Mouse (Mus musculus): ENCODE data around the gene Ndufaf7. TPM values are rescaled to one million over a fixed set of nuclear protein-coding genes. Genes with fewer than 3 reads are reported as not detected.

Gene Ndufaf7
- polyA plus RNA-seq, 1 experiment from 2014 or later = 62.8 TPM

DNA sequence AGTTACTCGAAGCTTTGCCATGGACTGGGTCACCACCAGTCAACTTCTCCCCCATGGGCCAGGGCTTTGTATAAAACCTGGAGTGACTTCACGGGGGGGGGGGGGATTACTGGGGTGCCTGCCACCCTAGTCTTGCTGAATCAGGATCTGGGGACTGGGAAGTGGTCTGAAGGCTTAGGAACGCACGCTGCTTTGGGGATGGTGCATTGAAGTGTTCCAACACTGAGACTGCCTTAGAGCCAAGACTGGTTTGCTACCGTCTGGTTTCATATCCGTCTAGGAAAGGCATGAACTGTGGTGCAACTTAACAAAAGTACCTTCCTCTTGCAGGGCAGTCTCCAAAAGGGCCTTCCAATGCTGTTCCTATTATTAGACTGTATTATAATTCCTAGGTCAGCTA is 19.2 kb upstream of the Ndufaf7 start:
- H3K4me1 ChIP-seq (ENCODE audit: control insufficient read depth in 2 of 2, insufficient read depth in 2 of 2, low read length in 2 of 2) = peaks cover 2 to 13% of the 10 kb centered on the region in 2 experiments; a peak in 2 of 4 replicates
- H3K4me2 ChIP-seq (ENCODE audit: low read length) = peak overlapping the region; percentile 69
- 0 out of 2 replicates have a peak overlapping the region, but pooled peaks have one; percentile 27 for H3K9ac ChIP-seq (ENCODE audit: low read length)
- H3K36me3 ChIP-seq (ENCODE audit: control insufficient read depth, insufficient read depth, low read length) = peaks cover 47% of the 10 kb centered on the region
- ATAC-seq (ENCODE audit: insufficient number of reproducible peaks, insufficient read depth, low FRiP score, low read depth) = no peak
- no peaks in the 10 kb centered on the region for H3K9me3 ChIP-seq (ENCODE audit: control insufficient read depth, low read length)
- no peaks in the 10 kb centered on the region for H3K27me3 ChIP-seq (ENCODE audit: control insufficient read depth, insufficient read depth, low read length)
- no peak overlapping the region for H3K4me3 ChIP-seq (ENCODE audit: control insufficient read depth in 1 of 2, insufficient read depth in 1 of 2, low read depth in 1 of 2, low read length in 2 of 2)
- 45% methylated on average over 6 of the region's 6 CpGs for WGBS
- 0 out of 4 replicates have a peak overlapping the region, but pooled peaks of 1 of the 2 experiments have one; percentile 82 for H3K27ac ChIP-seq (replicated peaks in 1 of 2; ENCODE audit: control insufficient read depth in 1 of 2, insufficient read depth in 1 of 2, low read depth in 2 of 2, low read length in 2 of 2)

- Histone ChIP-seq H3K9ac (ENCODE audit: low read length) (peak overlapping the region; percentile 85), H3K27ac (replicated peaks in 1 of 2; ENCODE audit: control insufficient read depth in 1 of 2, insufficient read depth in 1 of 2, low read depth in 2 of 2, low read length in 2 of 2) (no peak overlapping the region), H3K4me1 (ENCODE audit: control insufficient read depth in 2 of 2, insufficient read depth in 2 of 2, low read length in 2 of 2) (peaks cover 3 to 18% of the 10 kb centered on the region in 2 experiments; a peak in 3 of 4 replicates), H3K36me3 (ENCODE audit: control insufficient read depth, insufficient read depth, low read length) (peaks cover 55% of the 10 kb centered on the region), H3K4me2 (ENCODE audit: low read length) (peak overlapping the region; percentile 88), H3K27me3 (ENCODE audit: control insufficient read depth, insufficient read depth, low read length) (no peaks in the 10 kb centered on the region), H3K4me3 (ENCODE audit: control insufficient read depth in 1 of 2, insufficient read depth in 1 of 2, low read depth in 1 of 2, low read length in 2 of 2) (peak overlapping the region; percentile 83 to 85; a peak in 3 of 4 replicates), H3K9me3 (ENCODE audit: control insufficient read depth, low read length) (no peaks in the 10 kb centered on the region)
- WGBS = 82% methylated on average over 2 of the region's 2 CpGs
- no peak for ATAC-seq (ENCODE audit: insufficient number of reproducible peaks, insufficient read depth, low FRiP score, low read depth)
These were observed 1.1 kb upstream of the Ndufaf7 start for GRCm38 (mm10) chr17:78935857-78936256.

DNA sequence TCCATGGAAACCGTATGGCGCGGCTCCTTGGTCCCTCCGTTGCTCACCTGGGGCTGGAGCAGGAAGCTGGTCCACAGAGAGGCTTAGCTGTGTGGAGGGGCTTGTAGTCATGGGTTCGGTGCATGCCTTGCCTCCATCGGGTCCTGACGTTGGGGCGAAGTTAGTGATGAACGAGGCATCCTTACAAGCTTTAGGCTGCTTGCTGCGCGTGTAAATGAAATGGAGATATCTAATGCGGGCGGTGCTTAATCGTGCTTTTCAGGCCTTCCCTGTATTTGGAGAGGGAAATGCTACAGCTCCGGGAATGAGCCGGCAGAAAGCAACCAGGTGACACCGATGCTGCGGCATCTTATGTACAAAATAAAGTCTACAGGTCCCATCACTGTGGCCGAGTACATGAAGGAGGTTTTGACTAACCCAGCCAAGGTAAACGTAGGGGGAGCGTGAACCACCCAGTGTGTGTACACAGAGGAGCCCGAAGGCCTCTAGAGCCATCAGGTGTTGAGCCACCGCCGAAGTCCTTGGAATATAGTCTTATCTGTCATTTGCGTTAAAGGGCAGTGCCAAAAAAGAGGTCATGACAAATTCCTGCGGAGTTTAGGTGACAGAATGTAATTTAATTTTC is 405 bp downstream of the Ndufaf7 start:
- H3K27me3 ChIP-seq (ENCODE audit: control insufficient read depth, insufficient read depth, low read length) = no peaks in the 10 kb centered on the region
- peak overlapping the region; percentile 88 for H3K4me2 ChIP-seq (ENCODE audit: low read length)
- peak overlapping the region; percentile 83 to 85 for H3K4me3 ChIP-seq (ENCODE audit: control insufficient read depth in 1 of 2, insufficient read depth in 1 of 2, low read depth in 1 of 2, low read length in 2 of 2)
- peaks cover 54% of the 10 kb centered on the region for H3K36me3 ChIP-seq (ENCODE audit: control insufficient read depth, insufficient read depth, low read length)
- no peaks in the 10 kb centered on the region for H3K9me3 ChIP-seq (ENCODE audit: control insufficient read depth, low read length)
- ATAC-seq (ENCODE audit: insufficient number of reproducible peaks, insufficient read depth, low FRiP score, low read depth) = no peak
- peak overlapping the region; percentile 80 for H3K9ac ChIP-seq (ENCODE audit: low read length)
- H3K27ac ChIP-seq (replicated peaks in 1 of 2; ENCODE audit: control insufficient read depth in 1 of 2, insufficient read depth in 1 of 2, low read depth in 2 of 2, low read length in 2 of 2) = peak overlapping the region in 1 of 2 experiments; percentile 28; a peak in 1 of 4 replicates
- 6% methylated on average over 26 of the region's 26 CpGs for WGBS
- peaks cover 3 to 18% of the 10 kb centered on the region in 2 experiments; a peak in 3 of 4 replicates for H3K4me1 ChIP-seq (ENCODE audit: control insufficient read depth in 2 of 2, insufficient read depth in 2 of 2, low read length in 2 of 2)

DNA sequence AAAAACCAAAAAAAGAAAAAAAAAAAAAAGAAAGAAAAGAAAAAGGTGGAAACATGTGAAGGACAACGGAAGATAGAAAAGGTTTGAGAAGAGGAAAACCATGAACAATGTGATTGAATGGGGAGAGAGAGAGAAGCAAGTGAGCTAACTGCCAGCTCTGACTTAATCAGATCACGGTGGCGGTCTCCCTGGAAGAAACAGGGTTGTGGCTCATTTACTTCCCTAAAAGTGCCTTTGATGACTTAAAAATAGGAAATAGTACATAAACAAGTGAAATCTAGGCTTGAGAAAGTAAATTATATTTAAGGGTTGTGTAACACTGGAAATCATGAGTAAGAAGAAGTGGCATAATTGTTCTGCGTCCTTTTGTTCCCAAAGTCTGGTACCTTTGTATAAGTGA is 2.0 kb downstream of the Ndufaf7 start:
- Histone ChIP-seq H3K36me3 (ENCODE audit: control insufficient read depth, insufficient read depth, low read length) (peaks cover 50% of the 10 kb centered on the region), H3K4me1 (ENCODE audit: control insufficient read depth in 2 of 2, insufficient read depth in 2 of 2, low read length in 2 of 2) (peaks cover 3 to 14% of the 10 kb centered on the region in 2 experiments; a peak in 3 of 4 replicates), H3K4me2 (ENCODE audit: low read length) (no peak overlapping the region), H3K4me3 (ENCODE audit: control insufficient read depth in 1 of 2, insufficient read depth in 1 of 2, low read depth in 1 of 2, low read length in 2 of 2) (no peak overlapping the region), H3K27ac (replicated peaks in 1 of 2; ENCODE audit: control insufficient read depth in 1 of 2, insufficient read depth in 1 of 2, low read depth in 2 of 2, low read length in 2 of 2) (no peak overlapping the region), H3K9ac (ENCODE audit: low read length) (no peak overlapping the region), H3K27me3 (ENCODE audit: control insufficient read depth, insufficient read depth, low read length) (no peaks in the 10 kb centered on the region), H3K9me3 (ENCODE audit: control insufficient read depth, low read length) (no peaks in the 10 kb centered on the region)
- 91% methylated on average over 4 of the region's 4 CpGs for WGBS
- no peak for ATAC-seq (ENCODE audit: insufficient number of reproducible peaks, insufficient read depth, low FRiP score, low read depth)

DNA sequence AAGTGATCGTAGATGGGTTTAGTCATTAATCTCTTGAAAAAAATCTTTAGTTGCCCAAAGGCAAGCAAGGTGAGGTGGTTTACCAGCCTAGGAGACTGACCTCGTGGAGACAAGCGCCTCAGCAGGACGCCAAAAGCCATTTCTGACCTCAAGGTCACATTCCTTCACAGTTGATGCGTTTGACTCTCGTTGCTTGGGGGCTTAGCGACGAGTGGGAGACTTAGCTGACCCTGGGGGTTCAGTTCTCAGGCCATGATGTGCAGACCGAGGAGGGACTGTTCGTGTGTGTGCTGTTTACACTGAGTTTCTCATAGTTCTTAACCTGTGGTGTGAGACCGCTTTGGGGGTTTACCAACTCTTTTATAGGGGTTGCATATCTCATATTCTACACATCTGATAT is 5.6 kb downstream of the Ndufaf7 start:
- Histone ChIP-seq H3K27me3 (ENCODE audit: control insufficient read depth, insufficient read depth, low read length) (no peaks in the 10 kb centered on the region), H3K4me1 (ENCODE audit: control insufficient read depth in 2 of 2, insufficient read depth in 2 of 2, low read length in 2 of 2) (peaks cover under 1 to 5% of the 10 kb centered on the region in 2 experiments; a peak in 2 of 4 replicates), H3K27ac (replicated peaks in 1 of 2; ENCODE audit: control insufficient read depth in 1 of 2, insufficient read depth in 1 of 2, low read depth in 2 of 2, low read length in 2 of 2) (no peak overlapping the region), H3K9ac (ENCODE audit: low read length) (no peak overlapping the region), H3K4me3 (ENCODE audit: control insufficient read depth in 1 of 2, insufficient read depth in 1 of 2, low read depth in 1 of 2, low read length in 2 of 2) (no peak overlapping the region), H3K9me3 (ENCODE audit: control insufficient read depth, low read length) (no peaks in the 10 kb centered on the region), H3K36me3 (ENCODE audit: control insufficient read depth, insufficient read depth, low read length) (peaks cover 60% of the 10 kb centered on the region), H3K4me2 (ENCODE audit: low read length) (no peak overlapping the region)
- WGBS = 57% methylated on average over 11 of the region's 11 CpGs
- no peak for ATAC-seq (ENCODE audit: insufficient number of reproducible peaks, insufficient read depth, low FRiP score, low read depth)

- Histone ChIP-seq H3K36me3 (ENCODE audit: control insufficient read depth, insufficient read depth, low read length) (peaks cover 93% of the 10 kb centered on the region), H3K9ac (ENCODE audit: low read length) (no peak overlapping the region)
- WGBS = 73% methylated on average over 5 of the region's 5 CpGs
These were observed 14.3 kb downstream of the Ndufaf7 start for GRCm38 (mm10) chr17:78951225-78951624.

DNA sequence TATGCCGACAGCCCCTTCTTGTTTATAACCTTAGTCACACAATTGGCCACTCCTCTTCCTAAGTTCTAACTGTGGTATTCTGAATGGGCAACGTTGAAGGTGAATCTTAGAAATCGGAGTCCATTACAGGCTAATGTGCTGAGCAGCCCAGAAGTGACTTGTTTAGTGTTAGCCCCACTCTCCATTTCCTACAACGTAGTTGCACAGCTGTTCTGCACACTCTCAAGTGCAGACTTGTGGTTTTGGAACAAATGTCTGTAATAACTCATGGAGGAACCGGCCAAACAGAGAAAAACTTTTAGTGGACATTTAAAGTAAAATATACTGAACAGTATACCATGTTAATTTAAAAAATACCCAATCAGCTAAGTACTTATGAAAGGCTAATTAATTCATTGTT is 15.1 kb downstream of the Ndufaf7 start:
- Histone ChIP-seq H3K4me1 (ENCODE audit: control insufficient read depth in 2 of 2, insufficient read depth in 2 of 2, low read length in 2 of 2) (no peaks in the 10 kb centered on the region), H3K27ac (replicated peaks in 1 of 2; ENCODE audit: control insufficient read depth in 1 of 2, insufficient read depth in 1 of 2, low read depth in 2 of 2, low read length in 2 of 2) (no peak overlapping the region), H3K9me3 (ENCODE audit: control insufficient read depth, low read length) (no peaks in the 10 kb centered on the region), H3K27me3 (ENCODE audit: control insufficient read depth, insufficient read depth, low read length) (no peaks in the 10 kb centered on the region), H3K36me3 (ENCODE audit: control insufficient read depth, insufficient read depth, low read length) (peaks cover 93% of the 10 kb centered on the region), H3K9ac (ENCODE audit: low read length) (no peak overlapping the region), H3K4me2 (ENCODE audit: low read length) (no peak overlapping the region), H3K4me3 (ENCODE audit: control insufficient read depth in 1 of 2, insufficient read depth in 1 of 2, low read depth in 1 of 2, low read length in 2 of 2) (no peak overlapping the region)
- no peak for ATAC-seq (ENCODE audit: insufficient number of reproducible peaks, insufficient read depth, low FRiP score, low read depth)
- WGBS = 89% methylated on average over 5 of the region's 5 CpGs

More at GRCm38 (mm10) chr17:78951225-78951624, 14.3 kb downstream of the Ndufaf7 start:
- H3K27me3 ChIP-seq (ENCODE audit: control insufficient read depth, insufficient read depth, low read length) = no peaks in the 10 kb centered on the region
- H3K4me3 ChIP-seq (ENCODE audit: control insufficient read depth in 1 of 2, insufficient read depth in 1 of 2, low read depth in 1 of 2, low read length in 2 of 2) = no peak overlapping the region
- H3K4me1 ChIP-seq (ENCODE audit: control insufficient read depth in 2 of 2, insufficient read depth in 2 of 2, low read length in 2 of 2) = no peaks in the 10 kb centered on the region
- no peaks in the 10 kb centered on the region for H3K9me3 ChIP-seq (ENCODE audit: control insufficient read depth, low read length)
- H3K4me2 ChIP-seq (ENCODE audit: low read length) = no peak overlapping the region
- H3K27ac ChIP-seq (replicated peaks in 1 of 2; ENCODE audit: control insufficient read depth in 1 of 2, insufficient read depth in 1 of 2, low read depth in 2 of 2, low read length in 2 of 2) = no peak overlapping the region
- no peak for ATAC-seq (ENCODE audit: insufficient number of reproducible peaks, insufficient read depth, low FRiP score, low read depth)

All from heart, embryonic 14.5 days (tissue).